In the genomic region with DNA sequence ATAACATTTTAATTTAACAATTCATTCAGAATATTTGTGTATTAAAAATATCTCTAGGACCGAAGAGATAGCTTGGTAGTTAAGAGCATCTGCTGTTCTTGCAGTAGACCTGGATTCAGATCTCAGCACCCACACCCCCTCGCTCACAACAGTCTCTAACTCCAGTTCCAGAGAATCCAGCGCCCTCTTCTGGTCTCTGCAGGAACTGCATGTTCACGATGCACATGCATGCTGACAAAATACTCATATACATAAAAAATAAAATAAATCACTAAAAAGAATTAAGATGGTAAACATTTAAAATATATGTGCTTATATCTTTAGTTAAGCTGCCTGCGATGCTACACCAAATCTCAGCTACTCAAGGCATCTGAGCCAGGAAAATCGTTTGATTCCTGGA, we compare ENCODE assay signal across 11 mouse cellular contexts. TPM values are rescaled to one million over a fixed set of nuclear protein-coding genes. Genes with fewer than 3 reads are reported as not detected.
A peak's percentile ranks its signal among the peaks of the same experiment; 100 is the strongest.
DNase-seq lines count a peak whose midpoint lies in the region; TF ChIP-seq lines count a peak whose summit lies in the region.
"Had no signal": no experiment of that assay in that cellular context is flagged by ENCODE, and none has a peak within 500 bp of the region (broad histone marks: within the 10 kb centered on the region; RNA-seq: fewer than 3 reads in every experiment).

No protein-coding gene starts in this region.

- TF ChIP-seq CTCF in kidney, adult 2 months (conservative IDR thresholded peaks at IDR 0.05; ENCODE audit: insufficient read depth, insufficient read length, low read depth, low read length): peak; percentile 44

- H3K27ac ChIP-seq in kidney, adult 2 months (ENCODE audit: insufficient read depth, low read depth, low read length): no peak overlapping the region

- DNase-seq in kidney, adult 2 months: no peak
- no peak for DNase-seq in kidney, adult 9 months
- DNase-seq in thymus, postnatal 14 days: peak; percentile 38
- DNase-seq in thymus, postnatal 25 days: no peak
- peak; percentile 24 for DNase-seq in c-Kit-positive CD71-positive TER-119-negative erythroid progenitor cells, embryonic 14.5 days (ENCODE audit: low read depth)
- DNase-seq in frontal cortex, postnatal 25 days (ENCODE audit: low spot score in 2 of 2): no peak
- no peak for DNase-seq in urinary bladder, postnatal 36 days (ENCODE audit: low spot score in 2 of 2)
- DNase-seq: cerebellum, adult 9-10 months; kidney, adult 18-20 months had no signal

- 81% methylated on average over 6 of the region's 6 CpGs for WGBS in kidney, adult 2 months

- H3K4me3 ChIP-seq in kidney, adult 2 months (ENCODE audit: insufficient read depth, low read depth, low read length): no peak overlapping the region

- TF ChIP-seq POLR2A in kidney, adult 2 months (IDR thresholded peaks at IDR 0.05; ENCODE audit: low read depth, low read length): no peak

- peaks cover 11% of the 10 kb centered on the region; the same call in 1 of the 2 replicates for H3K4me1 ChIP-seq in kidney, adult 2 months (ENCODE audit: control insufficient read depth, insufficient read depth, low read length)

- H3K27me3 ChIP-seq in kidney, adult 2 months (replicated peaks; ENCODE audit: control insufficient read depth, insufficient read depth, low read length): no peaks in the 10 kb centered on the region

- H3K36me3 ChIP-seq in kidney, adult 2 months (ENCODE audit: control insufficient read depth, insufficient read depth, low read length): no peaks in the 10 kb centered on the region
- H3K36me3 ChIP-seq: heart, embryonic 10.5 days had no signal

RNA-seq across cellular contexts. Expression of gene Irf5, which starts 1.2 kb away (rescaled TPM):
- 17.0 and 19.1 TPM in 2 replicates for polyA plus RNA-seq in kidney, adult 2 months (2012; rRNA removed)

RNA-seq across cellular contexts. Expression of gene Kcp, which starts 17.5 kb away (rescaled TPM):
- 25.7 and 26.2 TPM in 2 replicates for polyA plus RNA-seq in kidney, adult 2 months (2012; rRNA removed)

RNA-seq across cellular contexts. Expression of gene Atp6v1fnb, which starts 54.0 kb away (rescaled TPM):
- 0.17 TPM in 1 of 2 replicates, not detected in the other for polyA plus RNA-seq in kidney, adult 2 months (2012; rRNA removed)
- polyA plus RNA-seq: heart, embryonic 10.5 days; stomach, embryonic 14.5 days had no signal

RNA-seq across cellular contexts. Expression of gene Atp6v1f, which starts 57.7 kb away (rescaled TPM):
- polyA plus RNA-seq in kidney, adult 2 months (2012; rRNA removed): 796 and 827 TPM in 2 replicates

Comparison
In these comparisons a context has a peak if more than half of its experiments do, and no peak if none do; other contexts are left out.
1. DNase-seq: peak in thymus, postnatal 14 days (single experiment) and c-Kit-positive CD71-positive TER-119-negative erythroid progenitor cells, embryonic 14.5 days (single experiment); none in kidney, adult 2 months (single experiment), kidney, adult 9 months (single experiment), thymus, postnatal 25 days (single experiment), frontal cortex, postnatal 25 days (0 of 2) and urinary bladder, postnatal 36 days (0 of 2).